Mouse (Mus musculus): ENCODE measurements around the gene Aldh1b1.
A peak's percentile ranks its signal among the peaks of the same experiment; 100 is the strongest.

The Aldh1b1 gene

DNA sequence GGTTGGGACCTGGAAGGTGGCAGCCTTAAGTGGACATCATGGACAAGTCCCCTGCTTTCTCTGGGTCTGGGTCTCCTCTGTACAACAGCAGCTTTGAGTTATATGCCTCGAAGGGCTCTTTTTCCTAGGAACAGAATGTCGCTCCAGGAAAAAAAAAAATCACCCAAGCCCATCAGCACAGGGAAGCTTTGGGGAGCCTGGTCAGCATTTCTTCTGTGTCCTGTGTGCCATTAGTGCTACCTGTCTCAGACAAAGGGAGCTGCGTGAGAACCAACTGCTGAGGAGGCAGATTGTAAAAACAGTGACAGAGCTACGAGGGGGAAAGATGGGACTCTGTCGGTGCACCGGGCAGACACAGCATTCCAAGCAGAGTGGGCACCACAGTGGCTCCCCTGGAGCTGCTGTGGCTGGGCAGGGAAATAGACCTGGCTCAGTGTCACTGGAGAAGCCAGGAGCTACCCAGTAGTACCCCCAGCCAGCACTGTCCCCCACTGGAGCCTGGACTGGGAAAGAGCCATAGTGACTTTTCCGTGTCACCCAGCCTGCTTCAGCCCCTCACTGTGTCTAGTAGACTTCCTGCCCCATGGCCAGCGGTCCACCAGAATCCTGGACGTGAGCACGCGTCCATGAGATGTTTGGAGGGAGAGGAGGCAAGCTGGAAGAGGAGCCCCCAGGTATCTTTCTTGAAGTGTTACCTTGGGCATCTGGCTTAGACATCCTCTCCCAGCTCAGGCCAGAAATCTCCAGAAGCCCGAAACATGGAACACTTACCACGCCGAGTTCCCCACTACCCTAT, 26.1 kb downstream of the Aldh1b1 start:
- DNase-seq (ENCODE audit: low spot score in 2 of 2) = no peak

GRCm38 (mm10) chr4:45826275-45827040, 27.6 kb downstream of the Aldh1b1 start, which contains the start of gene Igfbpl1:
Gene Igfbpl1, minus strand, starts transcription at chr4:45826923.
- DNase-seq (ENCODE audit: low spot score in 2 of 2) = no peak

DNA sequence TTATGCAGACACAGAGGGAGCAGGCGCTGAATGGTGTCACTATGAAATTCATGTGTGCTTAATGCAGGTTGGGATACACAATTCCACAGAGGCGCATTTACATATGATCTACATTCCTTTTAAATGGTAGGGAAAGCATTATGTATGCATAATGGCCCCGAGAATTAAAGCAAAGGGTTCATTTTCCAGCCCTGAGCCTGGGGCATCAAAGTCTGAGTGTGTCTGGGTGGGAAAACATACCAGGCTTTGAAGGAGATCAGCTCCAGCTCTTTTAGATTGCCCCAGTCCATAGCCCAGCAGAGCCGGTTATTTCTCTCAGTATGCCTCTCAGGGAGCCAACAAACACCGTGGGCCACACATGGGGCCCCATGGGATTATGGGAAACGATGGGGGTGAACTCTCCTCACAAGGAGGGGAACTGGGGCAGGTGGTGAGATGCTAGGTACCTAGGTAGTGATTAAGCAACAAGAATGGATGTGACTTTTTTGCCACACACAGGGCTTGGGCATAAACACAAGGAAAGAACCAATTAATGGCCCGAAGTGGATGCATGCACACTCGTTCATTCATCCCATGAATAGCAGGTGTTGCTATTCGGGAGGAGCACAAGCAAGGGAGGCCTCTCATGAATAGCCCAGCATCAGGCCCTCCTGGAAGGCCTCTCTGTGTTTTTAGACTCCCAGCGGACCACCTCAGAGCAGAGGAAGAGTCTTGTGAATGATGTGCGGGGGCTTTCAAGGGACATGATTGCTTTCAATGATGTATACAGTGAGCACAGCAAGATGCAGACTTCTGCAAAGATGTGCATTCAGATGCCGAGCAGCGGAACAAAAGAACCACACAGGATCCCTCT, 31.3 kb downstream of the Aldh1b1 start:
- DNase-seq (ENCODE audit: low spot score in 2 of 2) = no peak

DNA sequence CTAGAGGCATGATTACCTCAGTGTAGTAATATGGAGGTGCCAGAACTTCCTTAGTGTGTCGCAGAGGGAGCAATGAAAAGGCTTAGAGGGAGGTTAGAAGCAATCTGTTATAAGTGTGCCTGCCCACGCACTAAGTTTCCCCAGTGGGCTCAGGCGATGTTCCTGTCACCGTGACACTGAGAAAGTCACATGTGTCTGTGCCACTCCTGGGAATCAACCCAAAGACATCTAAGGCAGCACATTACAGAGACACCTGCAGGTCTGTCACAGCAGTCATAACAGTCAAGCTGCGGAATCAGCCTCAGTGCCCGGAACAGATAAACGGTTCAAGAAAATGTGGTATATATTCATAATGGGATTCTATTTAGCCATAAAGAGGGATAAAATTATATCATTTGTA, 33.2 kb downstream of the Aldh1b1 start:
- DNase-seq (ENCODE audit: low spot score in 2 of 2) = no peak

GRCm38 (mm10) chr4:45833461-45833860, 34.6 kb downstream of the Aldh1b1 start:
- no peak for DNase-seq (ENCODE audit: low spot score in 2 of 2)

DNA sequence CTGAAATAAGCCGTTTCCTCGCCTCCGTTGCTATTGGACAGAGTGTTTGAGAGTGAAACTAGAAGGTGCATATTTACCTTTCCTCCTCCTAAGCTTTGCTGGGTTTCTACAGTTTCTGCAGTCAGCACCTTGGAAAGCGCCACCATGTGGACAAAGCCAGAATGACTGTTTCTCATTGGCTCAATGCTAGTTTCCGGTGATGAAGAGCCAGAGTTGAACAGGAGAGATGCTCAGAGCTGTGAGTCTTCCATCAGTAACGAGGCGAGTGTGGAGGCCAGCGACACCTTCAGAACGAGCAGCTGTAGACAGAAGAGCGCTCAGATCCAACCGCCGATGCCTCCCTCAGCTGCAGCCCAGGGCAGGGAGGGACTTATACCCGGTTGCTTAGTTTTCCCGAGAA, 45.5 kb downstream of the Aldh1b1 start:
- peak in 1 of 2 experiments; percentile 43 for DNase-seq (ENCODE audit: low spot score in 2 of 2)

- no peak for DNase-seq (ENCODE audit: low spot score in 2 of 2)
Measured at GRCm38 (mm10) chr4:45846263-45846662, 47.4 kb downstream of the Aldh1b1 start.

- no peak for DNase-seq (ENCODE audit: low spot score in 2 of 2)
Measured at GRCm38 (mm10) chr4:45848109-45848824, 49.4 kb downstream of the Aldh1b1 start, which contains the start of gene Stra6l. Gene Stra6l, plus strand, starts transcription at chr4:45848664.

DNA sequence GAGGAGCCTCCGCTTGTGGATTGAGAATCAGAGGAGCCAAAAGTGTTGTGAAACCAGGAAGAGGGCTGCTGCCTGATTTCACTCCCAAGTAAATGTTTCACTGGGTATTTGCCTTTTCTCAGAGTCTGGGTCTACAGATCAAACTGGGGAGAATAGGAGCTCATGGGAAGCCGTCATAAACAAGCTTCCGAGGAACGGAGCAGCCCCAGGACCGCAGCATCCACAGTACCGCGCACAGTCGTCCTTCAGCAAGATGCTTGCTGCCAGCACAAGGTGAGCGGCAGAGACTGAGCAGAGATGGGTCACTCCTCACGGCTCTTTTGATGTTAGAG, 50.0 kb downstream of the Aldh1b1 start:
- no peak for DNase-seq (ENCODE audit: low spot score in 2 of 2)

GRCm38 (mm10) chr4:45849419-45849818, 50.6 kb downstream of the Aldh1b1 start:
- no peak for DNase-seq (ENCODE audit: low spot score in 2 of 2)

- DNase-seq (ENCODE audit: low spot score in 2 of 2) = no peak
Measured at GRCm38 (mm10) chr4:45851640-45852051, 52.8 kb downstream of the Aldh1b1 start.

DNA sequence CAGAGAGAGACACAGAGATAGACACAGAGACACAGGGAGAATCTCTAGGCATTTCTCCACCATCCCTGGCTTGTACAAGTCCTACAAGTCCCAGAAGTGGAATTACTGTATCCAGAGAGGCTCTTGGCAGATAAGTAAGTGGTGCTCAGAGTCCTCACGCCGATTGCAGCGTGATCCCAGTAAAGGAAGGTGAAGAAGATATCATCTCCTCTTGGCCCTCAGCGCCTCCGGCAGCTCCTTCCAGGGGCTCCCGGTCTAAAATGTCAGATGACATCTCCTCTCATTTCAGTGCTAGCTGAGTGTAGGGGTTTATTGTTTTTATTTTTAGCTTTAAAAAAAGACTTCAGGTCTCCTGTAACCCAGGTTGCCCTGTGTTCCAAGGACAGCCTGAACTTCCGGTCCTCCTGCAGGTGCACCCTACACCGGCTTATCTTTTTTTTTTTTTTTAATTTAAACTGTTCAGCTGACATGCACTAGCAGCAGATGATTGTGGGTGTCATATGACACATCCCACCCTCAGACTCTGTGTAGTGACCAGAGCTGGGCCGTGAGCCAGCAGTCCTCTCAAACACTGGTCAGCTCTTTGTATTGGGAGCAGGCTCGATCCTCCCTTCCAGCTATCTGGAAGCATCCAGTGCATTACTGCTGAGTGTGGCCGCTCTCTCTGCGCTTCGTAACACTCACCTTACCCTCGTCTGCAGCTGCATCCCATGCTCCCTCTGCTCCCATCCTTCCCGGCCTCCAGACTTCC, 54.8 kb downstream of the Aldh1b1 start:
- no peak for DNase-seq (ENCODE audit: low spot score in 2 of 2)

Measured in thymus, postnatal 10 days (tissue).